Mouse (Mus musculus): ENCODE data around the gene Prr30. TPM values are rescaled to one million over a fixed set of nuclear protein-coding genes. Genes with fewer than 3 reads are reported as not detected.

Gene Prr30
- polyA plus RNA-seq (2014; fragmentation: Illumina TruSeq; extraction: RNeasy Lipid Tissue Mini Kit (QIAGEN cat#74804); ENCODE audit: insufficient read depth, low read depth, low replicate concordance) = not detected

DNA sequence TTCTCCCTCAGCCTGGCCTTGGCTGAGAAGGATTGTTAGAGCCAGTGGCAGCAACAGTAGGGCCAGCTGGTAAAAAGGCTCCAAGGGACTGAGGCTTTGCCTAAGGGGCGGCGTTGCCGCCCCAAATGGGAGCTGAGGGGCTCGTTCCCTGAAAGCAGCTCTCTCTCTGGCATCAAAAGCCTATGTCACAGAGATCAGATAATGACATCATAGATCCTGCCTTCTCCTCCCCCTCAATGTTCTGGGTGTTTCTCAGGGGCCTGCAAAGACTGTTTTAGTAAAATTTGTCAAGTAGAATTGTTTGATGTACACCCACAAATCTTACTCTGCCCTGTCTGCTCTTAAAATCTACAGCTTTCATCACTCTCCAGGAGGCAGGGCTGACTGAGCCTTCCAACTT is at the start of gene Prr30:
TSS of gene Prr30 (minus strand) at position 101 of the 400 bp plus-strand sequence.

